Mouse (Mus musculus): ENCODE measurements at regions not wholly inside any gene's neighbourhood (a gene's known extent, or its start where the extent isn't known, plus 50 kb on each side); places are given as distances from the start of the nearest gene placed in this dataset.

DNA sequence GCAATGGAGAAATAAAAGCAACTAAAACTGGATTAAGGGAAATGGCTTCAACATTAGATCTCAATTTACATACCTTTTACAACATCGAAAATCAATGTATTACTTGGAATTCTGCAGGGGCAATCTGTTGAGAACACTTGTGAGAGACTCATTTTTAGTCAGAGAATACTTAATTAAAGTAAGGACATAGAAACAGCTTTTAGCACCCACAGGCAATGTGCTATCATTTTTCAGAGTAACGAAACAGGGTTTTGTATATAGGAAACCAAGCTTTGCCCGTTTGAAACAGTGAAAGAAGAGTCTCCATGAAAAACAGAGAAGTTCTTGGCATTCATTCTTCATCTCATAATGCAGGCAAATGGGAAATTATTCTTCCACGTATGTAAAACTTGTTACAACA is 196.4 kb downstream of the Tdrd3 start:
- no peak for ATAC-seq (ENCODE audit: low read depth)
- 89% methylated on average over 4 of the region's 4 CpGs for WGBS

GRCm38 (mm10) chr14:87619368-87620035 is 203.1 kb downstream of the Tdrd3 start:
- ATAC-seq (ENCODE audit: low read depth) (peak; percentile 63; the same call in 1 of the 2 replicates), DNase-seq (ENCODE audit: low spot score) (peak; percentile 45)
- no peak overlapping the region for H3K9ac ChIP-seq (ENCODE audit: low read depth, low read length)
- no peaks in the 10 kb centered on the region for H3K9me3 ChIP-seq (ENCODE audit: control insufficient read depth, low read length)
- H3K4me1 ChIP-seq (ENCODE audit: control insufficient read depth, insufficient read depth, low read length), result no peaks in the 10 kb centered on the region
- H3K27ac ChIP-seq (replicated peaks; ENCODE audit: low read depth, low read length), result no peak overlapping the region
- no peaks in the 10 kb centered on the region for H3K36me3 ChIP-seq (ENCODE audit: control insufficient read depth, insufficient read depth, low read length)
- no peaks in the 10 kb centered on the region for H3K27me3 ChIP-seq (replicated peaks; ENCODE audit: control insufficient read depth, insufficient read depth, low read length)
- WGBS, result 48% methylated on average over 5 of the region's 5 CpGs
- no peak overlapping the region for H3K4me3 ChIP-seq (ENCODE audit: low read depth, low read length)
- H3K4me2 ChIP-seq (ENCODE audit: low read depth, low read length), result no peak overlapping the region

More for the DNA sequence above, 196.4 kb downstream of the Tdrd3 start:
- H3K4me2 ChIP-seq (ENCODE audit: low read depth, low read length), result no peak overlapping the region
- no peaks in the 10 kb centered on the region for H3K4me1 ChIP-seq (ENCODE audit: control insufficient read depth, insufficient read depth, low read length)
- no peaks in the 10 kb centered on the region for H3K9me3 ChIP-seq (ENCODE audit: control insufficient read depth, low read length)
- no peak overlapping the region for H3K9ac ChIP-seq (ENCODE audit: low read depth, low read length)
- H3K4me3 ChIP-seq (ENCODE audit: low read depth, low read length), result no peak overlapping the region
- no peak for DNase-seq (ENCODE audit: low spot score)
- H3K27ac ChIP-seq (replicated peaks; ENCODE audit: low read depth, low read length), result no peak overlapping the region
- H3K27me3 ChIP-seq (replicated peaks; ENCODE audit: control insufficient read depth, insufficient read depth, low read length), result no peaks in the 10 kb centered on the region
- no peaks in the 10 kb centered on the region for H3K36me3 ChIP-seq (ENCODE audit: control insufficient read depth, insufficient read depth, low read length)

DNA sequence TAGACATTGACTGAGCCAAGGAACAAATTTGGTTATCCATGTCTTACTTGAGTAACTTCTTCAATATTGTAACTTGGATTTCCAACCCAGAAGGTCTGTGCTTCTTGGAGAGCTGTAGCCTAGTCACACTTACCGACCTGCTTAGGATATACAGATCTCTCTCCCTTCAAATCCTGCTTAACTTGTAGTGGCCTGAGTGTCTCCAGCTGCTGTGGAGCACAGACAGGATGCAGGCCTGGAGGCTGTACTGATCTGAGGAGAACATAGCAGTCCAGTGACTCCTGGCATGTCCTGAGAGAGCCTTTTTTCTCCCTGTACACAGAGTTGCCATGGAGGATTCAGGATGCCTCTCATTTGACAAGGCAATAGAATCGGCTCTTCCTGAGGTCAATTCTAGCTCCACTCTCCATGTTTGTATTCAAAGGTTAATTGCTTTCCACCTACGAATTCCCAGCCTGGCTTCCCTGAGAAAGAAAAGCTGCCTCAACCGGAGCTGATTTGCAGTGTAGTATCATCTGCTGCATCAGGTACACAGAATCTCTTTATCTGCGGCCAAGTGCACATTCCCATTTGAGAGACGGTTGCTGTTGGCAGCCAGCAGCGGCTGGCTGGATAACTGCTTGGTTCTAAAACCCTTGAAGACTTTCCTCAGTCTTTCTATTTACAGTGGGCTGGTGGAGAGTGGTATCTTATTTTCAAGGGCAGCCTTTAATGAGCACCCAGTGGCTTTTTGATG is 214.8 kb downstream of the Tdrd3 start:
- Histone ChIP-seq H3K27ac (replicated peaks; ENCODE audit: low read depth, low read length) (no peak overlapping the region), H3K4me1 (ENCODE audit: control insufficient read depth, insufficient read depth, low read length) (no peaks in the 10 kb centered on the region), H3K4me2 (ENCODE audit: low read depth, low read length) (no peak overlapping the region), H3K9me3 (ENCODE audit: control insufficient read depth, low read length) (no peaks in the 10 kb centered on the region), H3K9ac (ENCODE audit: low read depth, low read length) (no peak overlapping the region), H3K36me3 (ENCODE audit: control insufficient read depth, insufficient read depth, low read length) (no peaks in the 10 kb centered on the region), H3K27me3 (replicated peaks; ENCODE audit: control insufficient read depth, insufficient read depth, low read length) (no peaks in the 10 kb centered on the region), H3K4me3 (ENCODE audit: low read depth, low read length) (no peak overlapping the region)
- 73% methylated on average over 7 of the region's 7 CpGs for WGBS
- ATAC-seq (ENCODE audit: low read depth), result no peak
- DNase-seq (ENCODE audit: low spot score), result no peak

DNA sequence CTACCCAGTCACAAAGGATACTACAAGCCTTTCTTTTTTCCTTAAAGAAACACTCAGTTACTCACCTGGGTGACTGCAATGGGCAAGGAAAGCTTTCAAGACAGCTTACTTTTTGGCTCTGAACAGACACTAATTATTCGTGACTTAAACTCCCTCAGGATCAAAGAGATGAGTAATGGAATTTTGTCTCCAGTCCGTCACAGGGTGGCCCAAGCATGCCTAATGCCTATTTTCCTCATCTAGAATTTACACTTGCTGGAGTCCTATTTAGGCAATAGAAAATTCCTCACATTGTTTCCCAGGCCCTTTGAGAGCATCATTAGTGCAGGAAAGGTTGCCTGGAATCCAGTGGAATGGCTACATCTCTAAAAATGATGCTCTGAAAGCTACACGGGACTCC is 218.2 kb downstream of the Tdrd3 start:
- Histone ChIP-seq H3K36me3 (ENCODE audit: control insufficient read depth, insufficient read depth, low read length) (no peaks in the 10 kb centered on the region), H3K4me2 (ENCODE audit: low read depth, low read length) (no peak overlapping the region), H3K9ac (ENCODE audit: low read depth, low read length) (no peak overlapping the region), H3K4me3 (ENCODE audit: low read depth, low read length) (no peak overlapping the region), H3K27ac (replicated peaks; ENCODE audit: low read depth, low read length) (no peak overlapping the region), H3K27me3 (replicated peaks; ENCODE audit: control insufficient read depth, insufficient read depth, low read length) (no peaks in the 10 kb centered on the region), H3K4me1 (ENCODE audit: control insufficient read depth, insufficient read depth, low read length) (no peaks in the 10 kb centered on the region), H3K9me3 (ENCODE audit: control insufficient read depth, low read length) (no peaks in the 10 kb centered on the region)
- DNase-seq (ENCODE audit: low spot score) (peak; percentile 12), ATAC-seq (ENCODE audit: low read depth) (no peak)
- WGBS, result 43% methylated on average over 3 of the region's 3 CpGs

GRCm38 (mm10) chr14:87637131-87637530 is 220.7 kb downstream of the Tdrd3 start:
- Histone ChIP-seq H3K9me3 (ENCODE audit: control insufficient read depth, low read length) (no peaks in the 10 kb centered on the region), H3K36me3 (ENCODE audit: control insufficient read depth, insufficient read depth, low read length) (no peaks in the 10 kb centered on the region), H3K27me3 (replicated peaks; ENCODE audit: control insufficient read depth, insufficient read depth, low read length) (no peaks in the 10 kb centered on the region), H3K4me2 (ENCODE audit: low read depth, low read length) (no peak overlapping the region), H3K4me1 (ENCODE audit: control insufficient read depth, insufficient read depth, low read length) (no peaks in the 10 kb centered on the region), H3K9ac (ENCODE audit: low read depth, low read length) (no peak overlapping the region), H3K27ac (replicated peaks; ENCODE audit: low read depth, low read length) (no peak overlapping the region), H3K4me3 (ENCODE audit: low read depth, low read length) (no peak overlapping the region)
- ATAC-seq (ENCODE audit: low read depth), result no peak
- no peak for DNase-seq (ENCODE audit: low spot score)
- WGBS, result 77% methylated on average over 2 of the region's 2 CpGs

- Histone ChIP-seq H3K27ac (replicated peaks; ENCODE audit: low read depth, low read length) (no peak overlapping the region), H3K4me1 (ENCODE audit: control insufficient read depth, insufficient read depth, low read length) (no peaks in the 10 kb centered on the region), H3K27me3 (replicated peaks; ENCODE audit: control insufficient read depth, insufficient read depth, low read length) (no peaks in the 10 kb centered on the region), H3K4me3 (ENCODE audit: low read depth, low read length) (no peak overlapping the region), H3K36me3 (ENCODE audit: control insufficient read depth, insufficient read depth, low read length) (no peaks in the 10 kb centered on the region), H3K4me2 (ENCODE audit: low read depth, low read length) (no peak overlapping the region), H3K9me3 (ENCODE audit: control insufficient read depth, low read length) (no peaks in the 10 kb centered on the region), H3K9ac (ENCODE audit: low read depth, low read length) (no peak overlapping the region)
- WGBS, result 73% methylated on average over 2 of the region's 2 CpGs
- DNase-seq (ENCODE audit: low spot score), result no peak
- no peak for ATAC-seq (ENCODE audit: low read depth)
These were observed 251.5 kb downstream of the Tdrd3 start for GRCm38 (mm10) chr14:87667910-87668309.

GRCm38 (mm10) chr14:87669496-87669895 is 253.1 kb downstream of the Tdrd3 start:
- no peak overlapping the region for H3K9ac ChIP-seq (ENCODE audit: low read depth, low read length)
- WGBS, result 89% methylated on average over 2 of the region's 2 CpGs
- H3K4me3 ChIP-seq (ENCODE audit: low read depth, low read length), result no peak overlapping the region
- ATAC-seq (ENCODE audit: low read depth) (no peak), DNase-seq (ENCODE audit: low spot score) (no peak)
- no peak overlapping the region for H3K4me2 ChIP-seq (ENCODE audit: low read depth, low read length)
- H3K27me3 ChIP-seq (replicated peaks; ENCODE audit: control insufficient read depth, insufficient read depth, low read length), result no peaks in the 10 kb centered on the region
- H3K9me3 ChIP-seq (ENCODE audit: control insufficient read depth, low read length), result no peaks in the 10 kb centered on the region
- H3K4me1 ChIP-seq (ENCODE audit: control insufficient read depth, insufficient read depth, low read length), result no peaks in the 10 kb centered on the region
- H3K27ac ChIP-seq (replicated peaks; ENCODE audit: low read depth, low read length), result no peak overlapping the region
- H3K36me3 ChIP-seq (ENCODE audit: control insufficient read depth, insufficient read depth, low read length), result no peaks in the 10 kb centered on the region

DNA sequence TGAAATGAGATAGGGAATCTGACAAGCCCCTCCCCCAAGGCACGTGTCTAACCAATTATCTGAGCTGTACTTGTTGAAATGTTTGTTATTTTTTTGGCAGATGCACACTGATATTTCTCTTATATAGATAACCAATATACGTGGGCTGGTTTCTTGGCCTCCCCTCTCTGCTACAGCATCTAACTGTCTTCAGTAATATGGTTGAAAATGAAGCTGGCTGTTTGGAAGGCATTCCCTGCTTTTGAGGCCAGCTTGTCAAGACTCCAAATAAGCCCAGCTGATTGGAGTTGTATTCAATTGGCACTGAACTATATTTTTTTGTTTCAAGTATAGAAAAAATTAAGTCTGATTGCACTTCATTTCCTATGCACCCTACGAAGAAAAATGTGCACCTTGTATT is 264.3 kb downstream of the Tdrd3 start:
- no peak overlapping the region for H3K9ac ChIP-seq (ENCODE audit: low read depth, low read length)
- 58% methylated on average over 3 of the region's 3 CpGs for WGBS

More for the DNA sequence above, 264.3 kb downstream of the Tdrd3 start:
- Histone ChIP-seq H3K4me3 (ENCODE audit: low read depth, low read length) (no peak overlapping the region), H3K27me3 (replicated peaks; ENCODE audit: control insufficient read depth, insufficient read depth, low read length) (no peaks in the 10 kb centered on the region), H3K27ac (replicated peaks; ENCODE audit: low read depth, low read length) (no peak overlapping the region), H3K4me2 (ENCODE audit: low read depth, low read length) (no peak overlapping the region), H3K9me3 (ENCODE audit: control insufficient read depth, low read length) (no peaks in the 10 kb centered on the region), H3K36me3 (ENCODE audit: control insufficient read depth, insufficient read depth, low read length) (no peaks in the 10 kb centered on the region), H3K4me1 (ENCODE audit: control insufficient read depth, insufficient read depth, low read length) (no peaks in the 10 kb centered on the region)
- ATAC-seq (ENCODE audit: low read depth) (no peak), DNase-seq (ENCODE audit: low spot score) (peak; percentile 4)
